Mouse (Mus musculus): Measurements from ENCODE around the gene BC048403. TPM values are rescaled to one million over a fixed set of nuclear protein-coding genes. Genes with fewer than 3 reads are reported as not detected.
"Not testable (repeated sequence)": the region's sequence is repeated elsewhere in the genome, so short reads cannot be mapped to it uniquely, and the experiment has no call there.

BC048403 gene
- polyA plus RNA-seq, 1 experiment from 2014 or later, result 2.2 TPM

DNA sequence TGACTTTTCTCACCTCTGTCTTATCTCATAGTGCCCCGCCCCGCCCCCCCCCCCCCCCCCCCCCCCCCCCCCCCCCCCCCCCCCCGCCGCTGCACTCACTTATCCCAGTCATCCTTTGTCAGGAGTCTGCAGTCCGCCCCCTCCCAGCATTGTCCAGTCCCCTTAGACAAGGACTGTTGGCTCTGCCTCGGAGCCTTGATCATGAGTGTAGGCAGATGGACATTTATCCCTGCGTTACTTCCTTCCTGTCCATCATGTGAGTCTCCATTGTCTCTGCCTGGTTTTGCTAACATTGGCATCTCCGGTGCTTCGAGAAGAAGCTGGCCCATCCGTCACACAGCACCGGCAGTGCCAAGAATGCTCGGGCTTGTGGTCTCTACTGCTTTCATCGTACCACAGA, 23.5 kb downstream of the BC048403 start:
- 94% methylated on average over 8 of the region's 13 CpGs for WGBS
- Histone ChIP-seq H3K36me3 (no peaks in the 10 kb centered on the region), H3K27ac (replicated peaks) (no peak overlapping the region), H3K4me3 (no peak overlapping the region), H3K27me3 (peaks cover 19% of the 10 kb centered on the region), H3K4me1 (peaks cover 7% of the 10 kb centered on the region), H3K9me3 (no peaks in the 10 kb centered on the region), H3K9ac (replicated peaks) (no peak overlapping the region), H3K4me2 (replicated peaks) (no peak overlapping the region)
- no peak for ATAC-seq (ENCODE audit: low FRiP score, low read depth)

DNA sequence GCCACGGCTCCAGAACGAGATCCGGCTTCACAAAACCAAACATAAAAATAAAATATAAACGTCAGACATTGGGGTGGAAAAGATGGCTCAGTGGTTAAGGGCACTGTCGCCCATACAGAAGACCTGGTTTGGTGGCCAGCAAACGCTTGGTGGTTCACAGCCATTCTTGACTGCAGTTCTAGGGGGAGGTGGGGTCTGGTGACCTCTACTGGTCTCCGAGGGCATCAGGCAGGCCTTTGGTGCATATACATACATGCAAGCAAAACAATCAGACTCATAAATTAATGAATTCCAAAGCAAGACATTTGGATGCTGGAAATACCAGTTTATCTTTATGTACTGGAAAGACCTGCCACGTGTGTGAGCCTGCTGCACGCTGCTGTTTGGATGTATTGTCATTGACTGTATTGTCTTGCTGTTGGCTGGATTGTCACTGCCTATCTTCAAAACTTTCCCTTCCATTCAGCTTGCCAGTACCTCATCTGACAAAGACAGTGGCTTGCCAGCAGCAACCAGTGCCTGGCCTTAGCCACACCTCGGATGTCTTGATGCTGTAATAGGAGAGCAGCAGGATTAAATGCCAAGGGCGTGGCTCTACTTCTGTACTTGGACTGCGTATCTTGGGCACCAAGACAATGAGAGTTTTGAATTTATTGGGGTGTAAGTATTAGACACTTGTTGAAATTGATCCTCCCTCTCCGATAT, 24.9 kb downstream of the BC048403 start:
- H3K27me3 ChIP-seq, result peaks cover 19% of the 10 kb centered on the region
- H3K9ac ChIP-seq (replicated peaks), result no peak overlapping the region
- ATAC-seq (ENCODE audit: low FRiP score, low read depth), result peak; percentile 57
- no peak overlapping the region for H3K4me2 ChIP-seq (replicated peaks)
- no peaks in the 10 kb centered on the region for H3K36me3 ChIP-seq
- 84% methylated on average over 13 of the region's 13 CpGs for WGBS
- peak overlapping the region; percentile 47; the same call in 1 of the 2 replicates for H3K27ac ChIP-seq (replicated peaks)
- H3K4me1 ChIP-seq, result peaks cover 7% of the 10 kb centered on the region
- no peak overlapping the region for H3K4me3 ChIP-seq
- H3K9me3 ChIP-seq, result no peaks in the 10 kb centered on the region

DNA sequence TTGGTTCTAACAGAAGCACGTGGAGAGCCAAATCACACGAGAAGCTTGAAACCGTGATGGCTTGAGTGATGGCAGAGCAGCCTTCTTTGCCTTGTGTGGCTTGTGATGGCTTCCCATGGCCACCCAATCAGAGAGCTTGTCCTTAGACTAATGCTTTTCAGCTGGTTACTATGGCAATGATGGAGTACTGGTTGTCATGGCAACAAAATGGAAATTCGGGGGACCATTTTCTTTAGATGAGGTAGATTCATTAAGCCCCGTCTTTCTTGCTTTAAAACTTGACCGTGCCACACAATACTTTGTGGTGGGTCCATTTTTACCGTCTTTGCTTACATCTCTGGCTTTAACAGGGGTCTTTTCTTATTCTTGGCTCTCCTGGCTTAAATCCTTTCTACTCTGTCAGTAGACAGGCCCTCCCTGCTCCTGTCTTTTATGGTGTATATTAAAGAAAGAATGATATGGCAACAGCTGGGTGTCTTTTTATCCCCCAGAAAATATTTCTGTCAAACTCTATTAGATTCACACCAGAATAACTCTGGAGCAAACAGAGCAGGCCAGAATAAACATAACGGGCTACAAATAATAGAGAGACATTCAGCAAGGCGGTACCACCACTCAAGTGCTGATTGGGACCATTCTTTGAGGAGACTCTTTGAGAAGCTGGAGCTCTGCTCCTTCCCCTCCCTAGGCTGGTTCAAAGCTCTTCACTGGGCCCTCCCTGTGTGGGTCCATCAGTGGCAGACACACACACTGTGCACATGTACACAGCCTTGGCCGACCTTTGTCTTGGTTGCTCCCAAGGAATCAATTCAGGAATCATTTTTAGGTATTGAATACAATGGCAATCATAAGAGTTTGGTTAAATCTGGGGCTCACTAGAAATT, 25.7 kb downstream of the BC048403 start:
- Histone ChIP-seq H3K4me2 (replicated peaks) (no peak overlapping the region), H3K27me3 (peaks cover 22% of the 10 kb centered on the region), H3K9me3 (no peaks in the 10 kb centered on the region), H3K4me3 (no peak overlapping the region), H3K27ac (replicated peaks) (peak overlapping the region; percentile 60), H3K4me1 (peaks cover 7% of the 10 kb centered on the region), H3K36me3 (no peaks in the 10 kb centered on the region), H3K9ac (replicated peaks) (no peak overlapping the region)
- peak; percentile 93 for ATAC-seq (ENCODE audit: low FRiP score, low read depth)
- WGBS, result 38% methylated on average over 10 of the region's 10 CpGs

DNA sequence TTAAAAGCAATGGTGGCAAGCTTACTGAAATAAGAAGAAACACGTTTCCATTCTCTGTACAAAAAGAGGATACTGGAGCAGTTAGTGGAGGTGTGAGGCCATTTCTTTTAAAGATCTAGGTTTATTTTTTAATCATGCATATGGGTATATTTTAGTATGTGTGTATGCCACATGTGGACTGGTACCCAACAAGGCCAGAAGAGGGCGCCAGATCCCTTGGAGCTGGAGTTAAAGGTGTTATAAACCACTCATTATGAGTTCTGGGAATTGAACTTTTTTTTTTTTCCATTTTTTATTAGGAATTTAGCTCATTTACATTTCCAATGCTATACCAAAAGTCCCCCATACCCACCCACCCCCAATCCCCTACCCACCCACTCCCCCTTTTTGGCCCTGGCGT, 27.6 kb downstream of the BC048403 start:
- Histone ChIP-seq H3K4me1 (peaks cover 14% of the 10 kb centered on the region), H3K27me3 (peaks cover 22% of the 10 kb centered on the region)
- H3K36me3 ChIP-seq; ATAC-seq (ENCODE audit: low FRiP score, low read depth); H3K9me3 ChIP-seq; H3K27ac ChIP-seq (replicated peaks); H3K4me3 ChIP-seq; H3K4me2 ChIP-seq (replicated peaks); H3K9ac ChIP-seq (replicated peaks): not testable (repeated sequence)
- WGBS, result 81% methylated on average over 3 of the region's 3 CpGs

DNA sequence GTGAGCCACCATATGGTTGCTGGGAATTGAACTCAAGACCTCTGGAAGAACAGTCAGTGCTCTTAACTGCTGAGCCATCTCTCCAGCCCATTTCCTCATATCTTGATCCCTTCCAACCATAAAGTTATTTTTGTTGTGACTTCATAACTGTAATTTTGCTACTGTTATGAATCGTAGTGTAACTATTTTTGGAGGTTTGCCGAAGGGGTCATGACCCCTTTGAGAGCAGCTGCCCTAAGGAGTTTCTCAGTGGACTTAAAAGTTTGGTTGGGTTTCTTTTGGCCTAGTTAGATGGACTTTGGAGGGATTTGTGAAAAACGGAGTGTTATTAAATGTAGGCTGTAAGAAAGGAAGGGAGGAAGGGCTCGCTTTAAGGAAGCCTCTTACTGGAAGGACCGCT, 30.0 kb downstream of the BC048403 start:
- peaks cover 14% of the 10 kb centered on the region for H3K4me1 ChIP-seq
- no peaks in the 10 kb centered on the region for H3K36me3 ChIP-seq
- H3K4me3 ChIP-seq, result no peak overlapping the region
- no peak overlapping the region for H3K9ac ChIP-seq (replicated peaks)
- WGBS, result 95% methylated on average over 5 of the region's 5 CpGs
- ATAC-seq (ENCODE audit: low FRiP score, low read depth), result no peak
- peaks cover 12% of the 10 kb centered on the region; the same call in 1 of the 2 replicates for H3K27me3 ChIP-seq
- H3K27ac ChIP-seq (replicated peaks), result no peak overlapping the region
- no peaks in the 10 kb centered on the region for H3K9me3 ChIP-seq
- no peak overlapping the region for H3K4me2 ChIP-seq (replicated peaks)

DNA sequence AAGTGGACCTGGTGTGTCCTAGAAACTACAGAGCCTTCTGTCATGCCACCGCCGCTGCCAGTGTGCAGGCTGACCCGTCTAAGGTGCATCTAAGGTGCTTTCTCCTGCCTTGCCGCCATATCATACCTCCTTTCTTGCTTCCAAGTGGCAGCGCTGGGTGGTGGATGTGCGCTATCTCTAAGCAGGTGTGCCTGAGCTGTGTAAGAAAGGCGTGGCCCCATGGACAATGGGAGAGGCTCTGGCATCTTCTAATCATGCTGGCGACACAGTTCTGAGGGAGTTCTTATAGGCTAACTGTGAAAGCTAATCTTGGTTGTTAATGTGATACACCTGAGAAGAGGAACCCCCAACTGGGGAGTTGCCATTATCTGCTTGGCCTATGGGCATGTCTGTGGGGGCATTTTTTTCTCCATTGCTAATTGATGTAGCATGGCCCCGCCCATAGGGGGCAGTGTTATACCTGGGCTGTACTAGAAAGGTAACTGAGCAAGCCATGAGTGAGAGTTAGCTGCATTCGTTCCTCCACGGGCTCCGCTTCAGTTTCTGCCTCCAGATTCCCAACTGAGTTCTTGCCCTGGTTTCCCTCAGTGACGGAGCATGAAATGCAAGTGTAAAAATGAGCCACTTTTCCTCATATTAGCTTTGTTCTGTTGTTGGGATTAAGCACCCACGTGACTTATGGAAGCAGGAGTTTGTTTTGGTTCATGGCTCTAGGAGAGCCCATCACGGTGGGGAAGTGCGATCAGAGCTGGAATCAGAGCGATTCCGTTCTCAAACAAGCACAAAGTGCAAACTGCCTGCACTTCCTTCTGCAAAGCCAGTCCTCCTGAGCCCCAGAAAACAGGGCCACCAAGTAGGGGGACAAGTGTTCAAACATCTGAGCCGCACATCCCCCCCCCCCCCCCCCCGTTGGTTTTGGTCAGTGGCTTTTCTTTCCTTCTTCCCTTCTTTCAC, 31.2 kb downstream of the BC048403 start:
- H3K36me3 ChIP-seq, result no peaks in the 10 kb centered on the region
- no peaks in the 10 kb centered on the region for H3K9me3 ChIP-seq
- H3K27me3 ChIP-seq, result peaks cover 12% of the 10 kb centered on the region; the same call in 1 of the 2 replicates
- no peak overlapping the region for H3K9ac ChIP-seq (replicated peaks)
- ATAC-seq (ENCODE audit: low FRiP score, low read depth), result 0 out of 2 replicates have a peak, but pooled peaks have one; percentile 23
- peaks cover 7% of the 10 kb centered on the region for H3K4me1 ChIP-seq
- WGBS, result 47% methylated on average over 20 of the region's 20 CpGs
- no peak overlapping the region for H3K27ac ChIP-seq (replicated peaks)
- H3K4me3 ChIP-seq, result no peak overlapping the region
- peak overlapping the region; percentile 18; the same call in 1 of the 2 replicates for H3K4me2 ChIP-seq (replicated peaks)

DNA sequence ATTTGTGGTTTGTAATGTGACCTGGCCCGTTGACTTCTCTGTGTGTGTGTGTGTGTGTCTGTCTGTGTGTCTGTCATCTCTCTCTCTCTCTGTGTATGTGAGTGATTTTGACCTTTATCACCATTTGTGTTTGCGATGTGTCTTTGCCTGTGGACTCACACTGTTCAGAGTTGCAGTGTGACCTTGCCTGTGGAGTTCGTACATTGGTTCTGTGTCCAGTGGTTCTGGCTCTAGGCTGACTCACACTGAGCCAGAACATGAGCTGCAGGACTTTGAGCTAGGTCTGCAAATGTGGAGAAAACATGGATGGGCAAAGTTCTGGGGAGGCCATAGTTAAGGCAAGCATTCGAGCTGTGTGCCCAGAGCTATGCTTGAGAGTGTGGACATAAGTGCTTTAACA, 34.1 kb downstream of the BC048403 start:
- Histone ChIP-seq H3K36me3 (no peaks in the 10 kb centered on the region), H3K9ac (replicated peaks) (no peak overlapping the region), H3K4me2 (replicated peaks) (no peak overlapping the region), H3K27me3 (peaks cover 12% of the 10 kb centered on the region; the same call in 1 of the 2 replicates), H3K4me1 (peaks cover 7% of the 10 kb centered on the region; the same call in 1 of the 2 replicates), H3K27ac (replicated peaks) (no peak overlapping the region), H3K4me3 (no peak overlapping the region), H3K9me3 (no peaks in the 10 kb centered on the region)
- ATAC-seq (ENCODE audit: low FRiP score, low read depth), result no peak
- WGBS, result 76% methylated on average over 4 of the region's 4 CpGs

DNA sequence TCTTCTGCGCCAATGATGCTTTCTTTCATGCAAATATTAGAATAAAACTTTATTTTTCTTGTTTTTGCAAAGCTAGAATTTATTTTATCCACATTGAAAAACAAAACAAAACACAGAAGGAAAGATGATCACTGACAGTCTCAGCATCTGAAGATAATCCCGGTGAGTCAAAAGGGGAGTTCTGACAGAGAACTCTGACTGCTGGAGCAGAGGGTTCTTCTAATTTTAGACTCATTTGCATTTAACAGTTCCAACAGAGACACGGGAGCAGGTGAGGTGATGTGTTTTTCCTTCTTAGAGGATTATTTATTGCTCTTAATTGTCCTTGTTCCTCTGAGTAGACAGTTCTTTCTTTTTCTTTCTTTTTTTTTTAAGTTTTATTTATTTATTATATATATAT, 36.3 kb downstream of the BC048403 start:
- no peaks in the 10 kb centered on the region for H3K36me3 ChIP-seq
- no peak overlapping the region for H3K4me3 ChIP-seq
- H3K9ac ChIP-seq (replicated peaks), result no peak overlapping the region
- H3K4me1 ChIP-seq, result peaks cover 4% of the 10 kb centered on the region; the same call in 1 of the 2 replicates
- no peak for ATAC-seq (ENCODE audit: low FRiP score, low read depth)
- WGBS, result 55% methylated on average over 3 of the region's 3 CpGs
- H3K27me3 ChIP-seq, result peaks cover 10% of the 10 kb centered on the region; the same call in 1 of the 2 replicates
- H3K9me3 ChIP-seq, result no peaks in the 10 kb centered on the region
- no peak overlapping the region for H3K4me2 ChIP-seq (replicated peaks)
- no peak overlapping the region for H3K27ac ChIP-seq (replicated peaks)

DNA sequence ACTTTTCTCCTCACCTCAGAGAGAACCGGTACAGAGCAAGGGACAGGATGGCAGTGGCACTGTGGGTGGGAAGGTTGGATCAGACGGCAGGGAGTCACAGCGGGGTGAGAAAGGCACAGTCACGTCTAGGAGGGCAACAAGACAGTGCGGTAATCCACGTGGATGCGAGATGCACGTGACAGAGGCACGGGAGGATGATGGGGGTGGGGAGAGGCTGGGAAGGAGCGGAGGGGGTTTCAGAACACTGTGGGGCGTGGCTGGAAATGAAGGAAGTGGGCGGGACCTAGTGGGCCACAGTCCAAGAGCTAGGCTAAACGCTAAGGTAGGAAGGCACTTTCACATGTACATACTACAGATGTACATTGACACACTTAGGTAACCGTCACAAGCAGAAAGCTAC, 41.4 kb downstream of the BC048403 start:
- peaks cover 32% of the 10 kb centered on the region for H3K36me3 ChIP-seq
- H3K27me3 ChIP-seq, result no peaks in the 10 kb centered on the region
- H3K4me3 ChIP-seq, result no peak overlapping the region
- ATAC-seq (ENCODE audit: low FRiP score, low read depth), result 0 out of 2 replicates have a peak, but pooled peaks have one; percentile 44
- no peak overlapping the region for H3K4me2 ChIP-seq (replicated peaks)
- H3K4me1 ChIP-seq, result no peaks in the 10 kb centered on the region
- no peak overlapping the region for H3K9ac ChIP-seq (replicated peaks)
- H3K27ac ChIP-seq (replicated peaks), result no peak overlapping the region
- H3K9me3 ChIP-seq, result 0 out of 2 replicates have a peak, but pooled peaks cover 3% of the 10 kb centered on the region
- 47% methylated on average over 14 of the region's 14 CpGs for WGBS

DNA sequence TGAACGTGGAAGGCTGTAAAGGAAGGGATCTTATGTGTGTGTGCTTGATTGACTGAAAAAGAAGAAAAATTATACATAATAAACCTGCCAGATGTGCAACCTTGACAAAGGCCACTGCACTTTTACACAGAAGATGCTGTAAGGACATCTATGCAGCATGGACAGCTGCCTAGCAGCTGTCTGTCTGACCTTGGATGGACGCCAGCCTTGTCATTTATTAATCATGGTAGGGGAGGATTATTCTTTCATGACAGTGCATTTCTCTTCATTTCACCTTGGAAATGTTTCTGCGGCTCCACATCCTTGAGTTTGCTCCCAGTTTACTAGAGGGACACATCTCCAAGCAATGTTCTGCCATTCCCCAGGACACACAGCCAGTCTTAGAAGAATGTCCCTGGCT, 48.8 kb downstream of the BC048403 start:
- peaks cover 41% of the 10 kb centered on the region for H3K36me3 ChIP-seq
- 0 out of 2 replicates have a peak, but pooled peaks cover 3% of the 10 kb centered on the region for H3K9me3 ChIP-seq
- no peaks in the 10 kb centered on the region for H3K27me3 ChIP-seq
- ATAC-seq (ENCODE audit: low FRiP score, low read depth), result no peak
- 94% methylated on average over 3 of the region's 3 CpGs for WGBS
- H3K4me1 ChIP-seq, result peaks cover 11% of the 10 kb centered on the region
- no peak overlapping the region for H3K9ac ChIP-seq (replicated peaks)
- H3K27ac ChIP-seq (replicated peaks), result no peak overlapping the region
- no peak overlapping the region for H3K4me2 ChIP-seq (replicated peaks)
- no peak overlapping the region for H3K4me3 ChIP-seq

DNA sequence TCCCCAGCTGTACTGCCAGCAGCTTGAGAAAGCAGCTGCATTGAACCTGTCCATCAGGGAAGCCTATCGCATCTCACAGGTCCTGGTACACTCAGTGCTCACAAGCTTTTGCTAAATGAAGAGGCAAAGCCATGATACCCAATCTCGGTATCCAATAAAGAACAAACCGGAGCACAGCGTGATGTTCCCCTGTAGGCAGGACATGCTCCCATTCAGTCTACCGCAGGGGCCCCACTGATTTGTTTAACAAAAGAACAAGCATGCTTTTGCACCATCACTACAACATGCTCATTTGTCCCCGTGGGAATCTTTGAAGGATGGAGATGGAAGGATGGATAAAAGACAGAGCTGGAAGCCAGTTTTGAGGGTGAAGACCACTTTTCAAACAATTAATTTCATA, 50.3 kb downstream of the BC048403 start:
- peak; percentile 47; the same call in 1 of the 2 replicates for ATAC-seq (ENCODE audit: low FRiP score, low read depth)
- H3K27me3 ChIP-seq, result no peaks in the 10 kb centered on the region
- H3K4me3 ChIP-seq, result no peak overlapping the region
- H3K9me3 ChIP-seq, result no peaks in the 10 kb centered on the region
- H3K4me1 ChIP-seq, result peaks cover 11% of the 10 kb centered on the region
- H3K4me2 ChIP-seq (replicated peaks), result 0 out of 2 replicates have a peak overlapping the region, but pooled peaks have one; percentile 1
- peaks cover 37% of the 10 kb centered on the region for H3K36me3 ChIP-seq
- H3K27ac ChIP-seq (replicated peaks), result no peak overlapping the region; the same call in 1 of the 2 replicates
- no peak overlapping the region for H3K9ac ChIP-seq (replicated peaks)
- 14% methylated on average over 6 of the region's 6 CpGs for WGBS
